Mouse (Mus musculus) kidney, postnatal 36 days (tissue): ENCODE results near the gene Klf8.

Experiments used
- DNase-seq, 2 experiments: peaks; one replicate each; pipeline ENCODE4 v3.0.0; 2021 to 2022; ENCODE audit warnings: mixed read lengths in 2 of 2

Klf8 gene

DNA sequence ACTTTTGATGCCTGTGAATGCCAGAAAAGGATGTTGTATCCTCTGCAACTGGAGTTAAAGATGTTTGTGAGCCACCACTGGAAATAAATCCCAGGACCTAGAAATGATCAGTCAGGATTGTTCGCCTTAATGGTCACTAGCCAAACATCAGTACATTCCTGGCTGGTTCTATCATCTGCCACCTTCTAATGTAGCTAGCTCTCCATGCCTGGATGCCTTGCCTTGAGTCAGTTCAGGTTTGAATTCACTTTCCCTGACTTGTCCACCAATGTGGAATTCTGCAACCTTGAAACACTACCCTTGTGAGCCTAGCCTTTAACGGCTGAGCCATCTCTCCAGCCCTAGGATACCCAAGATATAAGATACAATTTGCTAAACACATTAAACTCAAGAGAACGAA, 202.8 kb downstream of the Klf8 start:
- no peak for DNase-seq
